Mouse (Mus musculus): ENCODE results near the gene Arhgef12. TPM values are rescaled to one million over a fixed set of nuclear protein-coding genes. Genes with fewer than 3 reads are reported as not detected.

Arhgef12 gene
- polyA plus RNA-seq, 1 experiment from 2014 or later, result 3.9 TPM

- H3K9ac ChIP-seq (ENCODE audit: low read depth, low read length), result no peak overlapping the region
- no peaks in the 10 kb centered on the region for H3K36me3 ChIP-seq (ENCODE audit: control insufficient read depth, insufficient read depth)
Measured at GRCm38 (mm10) chr9:43102931-43103330, 4.1 kb downstream of the Arhgef12 start.

DNA sequence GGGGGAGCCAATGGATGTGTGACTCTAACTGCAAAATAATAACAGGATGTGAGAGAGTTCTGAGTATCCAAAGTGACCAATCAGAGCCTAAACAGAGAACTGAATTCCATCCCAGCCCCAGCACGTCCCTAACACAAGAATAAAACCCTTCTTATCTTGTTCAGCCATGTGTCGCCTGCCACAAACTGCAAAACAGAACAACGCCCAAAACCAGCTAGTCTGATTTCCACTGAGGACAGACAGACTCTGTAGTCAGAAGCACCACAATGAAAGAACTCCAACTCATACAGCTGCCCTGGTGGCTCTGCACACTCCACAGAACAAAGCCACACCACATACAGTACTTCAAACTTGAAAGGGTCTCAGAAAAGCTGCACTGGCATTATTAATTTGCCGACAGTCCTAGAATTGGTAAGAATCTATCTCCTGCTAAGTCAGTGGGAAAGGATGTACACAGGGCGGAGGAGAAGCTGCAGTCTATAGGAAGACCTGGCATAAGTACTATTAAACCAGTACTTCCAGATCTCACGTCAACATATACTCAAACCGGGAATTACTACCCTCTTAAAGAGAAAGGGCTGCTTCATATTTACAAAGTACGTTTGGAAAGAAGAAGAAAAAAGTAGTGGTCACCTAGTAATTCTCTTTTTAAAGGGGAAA is 5.0 kb downstream of the Arhgef12 start:
- WGBS, result 60% methylated on average over 8 of the region's 8 CpGs

More at GRCm38 (mm10) chr9:43102931-43103330, 4.1 kb downstream of the Arhgef12 start:
- H3K27ac ChIP-seq (ENCODE audit: low read depth, low read length), result no peak overlapping the region
- H3K4me1 ChIP-seq (replicated peaks; ENCODE audit: control insufficient read depth, insufficient read depth, low read length), result no peaks in the 10 kb centered on the region
- WGBS, result 86% methylated on average over 2 of the region's 2 CpGs
- H3K4me2 ChIP-seq (replicated peaks; ENCODE audit: low read depth), result peak overlapping the region; percentile 78
- ATAC-seq, result no peak
- no peaks in the 10 kb centered on the region for H3K27me3 ChIP-seq (replicated peaks; ENCODE audit: control insufficient read depth, insufficient read depth, low read length)
- no peak for TF ChIP-seq CTCF (IDR thresholded peaks at IDR 0.05; ENCODE audit: low read depth)
- H3K4me3 ChIP-seq (ENCODE audit: low read depth, low read length), result no peak overlapping the region
- no peaks in the 10 kb centered on the region for H3K9me3 ChIP-seq (ENCODE audit: control insufficient read depth)

GRCm38 (mm10) chr9:43098922-43099321 is 8.1 kb downstream of the Arhgef12 start:
- TF ChIP-seq CTCF (IDR thresholded peaks at IDR 0.05; ENCODE audit: low read depth), result no peak
- no peak for ATAC-seq

More for the DNA sequence above, 5.0 kb downstream of the Arhgef12 start:
- Histone ChIP-seq H3K4me2 (replicated peaks; ENCODE audit: low read depth) (peak overlapping the region; percentile 78; the same call in 1 of the 2 replicates), H3K36me3 (ENCODE audit: control insufficient read depth, insufficient read depth) (no peaks in the 10 kb centered on the region), H3K27me3 (replicated peaks; ENCODE audit: control insufficient read depth, insufficient read depth, low read length) (no peaks in the 10 kb centered on the region), H3K9me3 (ENCODE audit: control insufficient read depth) (no peaks in the 10 kb centered on the region), H3K9ac (ENCODE audit: low read depth, low read length) (no peak overlapping the region), H3K4me1 (replicated peaks; ENCODE audit: control insufficient read depth, insufficient read depth, low read length) (no peaks in the 10 kb centered on the region), H3K4me3 (ENCODE audit: low read depth, low read length) (no peak overlapping the region), H3K27ac (ENCODE audit: low read depth, low read length) (no peak overlapping the region)
- TF ChIP-seq CTCF (IDR thresholded peaks at IDR 0.05; ENCODE audit: low read depth), result no peak
- ATAC-seq, result no peak

GRCm38 (mm10) chr9:43097801-43098557 is 9.1 kb downstream of the Arhgef12 start:
- no peak overlapping the region for H3K4me2 ChIP-seq (replicated peaks; ENCODE audit: low read depth)
- H3K27me3 ChIP-seq (replicated peaks; ENCODE audit: control insufficient read depth, insufficient read depth, low read length), result no peaks in the 10 kb centered on the region
- H3K36me3 ChIP-seq (ENCODE audit: control insufficient read depth, insufficient read depth), result no peaks in the 10 kb centered on the region
- H3K4me3 ChIP-seq (ENCODE audit: low read depth, low read length), result no peak overlapping the region
- peaks cover 2% of the 10 kb centered on the region; the same call in 1 of the 2 replicates for H3K4me1 ChIP-seq (replicated peaks; ENCODE audit: control insufficient read depth, insufficient read depth, low read length)
- H3K9me3 ChIP-seq (ENCODE audit: control insufficient read depth), result no peaks in the 10 kb centered on the region
- no peak overlapping the region for H3K9ac ChIP-seq (ENCODE audit: low read depth, low read length)
- no peak for ATAC-seq
- no peak for TF ChIP-seq CTCF (IDR thresholded peaks at IDR 0.05; ENCODE audit: low read depth)
- H3K27ac ChIP-seq (ENCODE audit: low read depth, low read length), result no peak overlapping the region
- 88% methylated on average over 3 of the region's 3 CpGs for WGBS

More at GRCm38 (mm10) chr9:43098922-43099321, 8.1 kb downstream of the Arhgef12 start:
- Histone ChIP-seq H3K27me3 (replicated peaks; ENCODE audit: control insufficient read depth, insufficient read depth, low read length) (no peaks in the 10 kb centered on the region), H3K9me3 (ENCODE audit: control insufficient read depth) (no peaks in the 10 kb centered on the region), H3K4me1 (replicated peaks; ENCODE audit: control insufficient read depth, insufficient read depth, low read length) (peaks cover 2% of the 10 kb centered on the region; the same call in 1 of the 2 replicates), H3K27ac (ENCODE audit: low read depth, low read length) (no peak overlapping the region), H3K9ac (ENCODE audit: low read depth, low read length) (no peak overlapping the region), H3K36me3 (ENCODE audit: control insufficient read depth, insufficient read depth) (no peaks in the 10 kb centered on the region), H3K4me2 (replicated peaks; ENCODE audit: low read depth) (no peak overlapping the region), H3K4me3 (ENCODE audit: low read depth, low read length) (no peak overlapping the region)
- 64% methylated on average over 4 of the region's 4 CpGs for WGBS

- H3K4me1 ChIP-seq (replicated peaks; ENCODE audit: control insufficient read depth, insufficient read depth, low read length), result peaks cover 2% of the 10 kb centered on the region
- TF ChIP-seq CTCF (IDR thresholded peaks at IDR 0.05; ENCODE audit: low read depth), result no peak
- H3K27me3 ChIP-seq (replicated peaks; ENCODE audit: control insufficient read depth, insufficient read depth, low read length), result no peaks in the 10 kb centered on the region
- H3K4me3 ChIP-seq (ENCODE audit: low read depth, low read length), result no peak overlapping the region
- no peaks in the 10 kb centered on the region for H3K36me3 ChIP-seq (ENCODE audit: control insufficient read depth, insufficient read depth)
- no peaks in the 10 kb centered on the region for H3K9me3 ChIP-seq (ENCODE audit: control insufficient read depth)
- H3K27ac ChIP-seq (ENCODE audit: low read depth, low read length), result no peak overlapping the region
- ATAC-seq, result no peak
- no peak overlapping the region for H3K9ac ChIP-seq (ENCODE audit: low read depth, low read length)
- H3K4me2 ChIP-seq (replicated peaks; ENCODE audit: low read depth), result no peak overlapping the region
Measured at GRCm38 (mm10) chr9:43096337-43096736, 10.7 kb downstream of the Arhgef12 start.

DNA sequence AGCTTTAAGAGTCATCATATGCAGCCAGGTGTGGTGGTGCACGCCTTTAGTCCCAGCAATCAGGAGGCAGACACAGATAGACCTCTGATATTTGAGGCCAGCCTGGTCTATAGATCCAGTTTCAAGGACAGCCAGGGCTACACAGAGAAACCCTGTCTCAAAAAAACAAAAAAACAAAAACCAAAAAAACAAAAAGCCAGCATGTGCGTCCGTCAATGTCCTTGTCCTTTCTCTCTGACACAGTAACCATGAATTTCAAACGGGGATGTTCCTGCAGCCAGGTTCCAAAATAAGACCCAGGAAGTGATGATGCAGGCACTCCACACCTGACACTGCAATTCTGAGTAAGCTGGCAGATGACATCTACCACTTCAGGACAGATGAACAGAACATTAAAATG is 12.2 kb downstream of the Arhgef12 start:
- Histone ChIP-seq H3K9ac (ENCODE audit: low read depth, low read length) (no peak overlapping the region), H3K27me3 (replicated peaks; ENCODE audit: control insufficient read depth, insufficient read depth, low read length) (no peaks in the 10 kb centered on the region), H3K4me1 (replicated peaks; ENCODE audit: control insufficient read depth, insufficient read depth, low read length) (peaks cover 2% of the 10 kb centered on the region), H3K4me3 (ENCODE audit: low read depth, low read length) (no peak overlapping the region), H3K4me2 (replicated peaks; ENCODE audit: low read depth) (no peak overlapping the region), H3K9me3 (ENCODE audit: control insufficient read depth) (no peaks in the 10 kb centered on the region), H3K36me3 (ENCODE audit: control insufficient read depth, insufficient read depth) (no peaks in the 10 kb centered on the region), H3K27ac (ENCODE audit: low read depth, low read length) (no peak overlapping the region)
- ATAC-seq, result no peak
- no peak for TF ChIP-seq CTCF (IDR thresholded peaks at IDR 0.05; ENCODE audit: low read depth)
- 81% methylated on average over 4 of the region's 4 CpGs for WGBS

Measured in intestine, postnatal 0 days (tissue).